Mouse (Mus musculus): ENCODE results near the gene Ildr2. TPM values are rescaled to one million over a fixed set of nuclear protein-coding genes. Genes with fewer than 3 reads are reported as not detected.

Gene Ildr2
- polyA plus RNA-seq, 1 experiment from 2014 or later, result 1.0 TPM

GRCm38 (mm10) chr1:166339110-166339509 lies 85.2 kb downstream of the Ildr2 start:
- Histone ChIP-seq H3K4me2 (ENCODE audit: low read length) (no peak overlapping the region), H3K36me3 (ENCODE audit: control insufficient read depth, insufficient read depth, low read length) (no peaks in the 10 kb centered on the region), H3K9me3 (ENCODE audit: control insufficient read depth, low read length) (no peaks in the 10 kb centered on the region), H3K4me1 (replicated peaks; ENCODE audit: control insufficient read depth, insufficient read depth, low read length) (no peaks in the 10 kb centered on the region), H3K27me3 (replicated peaks; ENCODE audit: control insufficient read depth, insufficient read depth, low read length) (no peaks in the 10 kb centered on the region), H3K9ac (ENCODE audit: low read length) (no peak overlapping the region), H3K4me3 (ENCODE audit: low read depth, low read length) (no peak overlapping the region), H3K27ac (ENCODE audit: low read depth) (no peak overlapping the region)
- ATAC-seq (replicated peaks; ENCODE audit: low FRiP score, low TSS enrichment, low read depth) (no peak), DNase-seq (ENCODE audit: low spot score) (no peak)
- 89% methylated on average over 6 of the region's 6 CpGs for WGBS

GRCm38 (mm10) chr1:166342060-166342459 lies 88.1 kb downstream of the Ildr2 start:
- no peaks in the 10 kb centered on the region for H3K4me1 ChIP-seq (replicated peaks; ENCODE audit: control insufficient read depth, insufficient read depth, low read length)
- ATAC-seq (replicated peaks; ENCODE audit: low FRiP score, low TSS enrichment, low read depth) (no peak), DNase-seq (ENCODE audit: low spot score) (no peak)
- no peaks in the 10 kb centered on the region for H3K9me3 ChIP-seq (ENCODE audit: control insufficient read depth, low read length)
- WGBS, result 51% methylated on average over 2 of the region's 2 CpGs
- no peak overlapping the region for H3K4me3 ChIP-seq (ENCODE audit: low read depth, low read length)
- H3K36me3 ChIP-seq (ENCODE audit: control insufficient read depth, insufficient read depth, low read length), result no peaks in the 10 kb centered on the region
- no peaks in the 10 kb centered on the region for H3K27me3 ChIP-seq (replicated peaks; ENCODE audit: control insufficient read depth, insufficient read depth, low read length)
- H3K9ac ChIP-seq (ENCODE audit: low read length), result no peak overlapping the region
- no peak overlapping the region for H3K4me2 ChIP-seq (ENCODE audit: low read length)
- no peak overlapping the region for H3K27ac ChIP-seq (ENCODE audit: low read depth)

- 73% methylated on average over 1 of the region's 1 CpGs for WGBS
- H3K4me3 ChIP-seq (ENCODE audit: low read depth, low read length), result no peak overlapping the region
- no peaks in the 10 kb centered on the region for H3K9me3 ChIP-seq (ENCODE audit: control insufficient read depth, low read length)
- no peaks in the 10 kb centered on the region for H3K36me3 ChIP-seq (ENCODE audit: control insufficient read depth, insufficient read depth, low read length)
- no peak overlapping the region for H3K27ac ChIP-seq (ENCODE audit: low read depth)
- no peaks in the 10 kb centered on the region for H3K4me1 ChIP-seq (replicated peaks; ENCODE audit: control insufficient read depth, insufficient read depth, low read length)
- ATAC-seq (replicated peaks; ENCODE audit: low FRiP score, low TSS enrichment, low read depth), result no peak
- H3K27me3 ChIP-seq (replicated peaks; ENCODE audit: control insufficient read depth, insufficient read depth, low read length), result no peaks in the 10 kb centered on the region
- H3K4me2 ChIP-seq (ENCODE audit: low read length), result no peak overlapping the region
- no peak for DNase-seq (ENCODE audit: low spot score)
- H3K9ac ChIP-seq (ENCODE audit: low read length), result no peak overlapping the region
These were observed 88.6 kb downstream of the Ildr2 start for GRCm38 (mm10) chr1:166342539-166342938.

GRCm38 (mm10) chr1:166343586-166343985 lies 89.6 kb downstream of the Ildr2 start:
- ATAC-seq (replicated peaks; ENCODE audit: low FRiP score, low TSS enrichment, low read depth) (no peak), DNase-seq (ENCODE audit: low spot score) (no peak)
- Histone ChIP-seq H3K27ac (ENCODE audit: low read depth) (no peak overlapping the region), H3K4me3 (ENCODE audit: low read depth, low read length) (no peak overlapping the region), H3K4me1 (replicated peaks; ENCODE audit: control insufficient read depth, insufficient read depth, low read length) (no peaks in the 10 kb centered on the region), H3K4me2 (ENCODE audit: low read length) (no peak overlapping the region), H3K9ac (ENCODE audit: low read length) (no peak overlapping the region), H3K36me3 (ENCODE audit: control insufficient read depth, insufficient read depth, low read length) (no peaks in the 10 kb centered on the region), H3K9me3 (ENCODE audit: control insufficient read depth, low read length) (no peaks in the 10 kb centered on the region), H3K27me3 (replicated peaks; ENCODE audit: control insufficient read depth, insufficient read depth, low read length) (no peaks in the 10 kb centered on the region)
- WGBS, result 77% methylated on average over 5 of the region's 5 CpGs

DNA sequence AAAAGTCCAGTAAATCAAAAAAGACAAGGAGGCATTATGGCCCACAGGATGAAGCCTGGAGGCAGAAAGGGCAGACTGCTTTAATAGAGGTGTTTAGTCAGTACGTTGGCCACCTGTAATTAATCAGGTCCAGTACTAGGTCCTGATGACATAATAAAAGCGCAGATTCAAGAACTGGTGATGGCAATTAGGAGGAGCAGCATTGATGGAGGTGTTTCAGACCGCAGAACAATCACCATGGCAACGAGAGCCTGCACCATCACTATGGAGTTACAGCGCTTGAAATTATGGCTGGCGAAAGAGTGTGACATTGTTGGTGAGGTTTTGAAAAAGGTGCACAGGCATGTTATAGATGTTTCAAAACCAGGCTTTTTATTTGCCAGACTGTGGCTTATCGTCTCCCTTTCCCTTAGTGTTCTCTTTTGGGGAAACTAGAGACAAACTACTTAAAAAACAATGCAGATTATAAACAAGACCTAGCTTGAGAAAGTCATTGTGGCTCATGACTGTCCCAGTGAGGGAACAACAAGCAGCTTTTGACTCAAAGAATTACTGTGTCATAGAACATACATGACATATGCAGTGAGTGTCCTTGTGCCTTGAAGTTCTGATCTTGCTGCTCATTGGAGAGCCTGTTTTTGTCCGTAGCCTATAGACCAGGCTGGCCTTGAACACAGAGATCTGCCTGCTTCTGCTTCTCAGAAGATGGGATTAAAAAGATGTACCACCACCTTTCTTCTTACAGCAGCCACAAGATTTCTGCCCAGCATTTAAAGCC lies 90.5 kb downstream of the Ildr2 start:
- H3K4me3 ChIP-seq (ENCODE audit: low read depth, low read length), result no peak overlapping the region
- no peaks in the 10 kb centered on the region for H3K27me3 ChIP-seq (replicated peaks; ENCODE audit: control insufficient read depth, insufficient read depth, low read length)
- H3K4me2 ChIP-seq (ENCODE audit: low read length), result no peak overlapping the region
- DNase-seq (ENCODE audit: low spot score) (no peak), ATAC-seq (replicated peaks; ENCODE audit: low FRiP score, low TSS enrichment, low read depth) (no peak)
- no peak overlapping the region for H3K27ac ChIP-seq (ENCODE audit: low read depth)
- H3K9ac ChIP-seq (ENCODE audit: low read length), result no peak overlapping the region
- 75% methylated on average over 8 of the region's 8 CpGs for WGBS
- no peaks in the 10 kb centered on the region for H3K9me3 ChIP-seq (ENCODE audit: control insufficient read depth, low read length)
- no peaks in the 10 kb centered on the region for H3K4me1 ChIP-seq (replicated peaks; ENCODE audit: control insufficient read depth, insufficient read depth, low read length)
- no peaks in the 10 kb centered on the region for H3K36me3 ChIP-seq (ENCODE audit: control insufficient read depth, insufficient read depth, low read length)

DNA sequence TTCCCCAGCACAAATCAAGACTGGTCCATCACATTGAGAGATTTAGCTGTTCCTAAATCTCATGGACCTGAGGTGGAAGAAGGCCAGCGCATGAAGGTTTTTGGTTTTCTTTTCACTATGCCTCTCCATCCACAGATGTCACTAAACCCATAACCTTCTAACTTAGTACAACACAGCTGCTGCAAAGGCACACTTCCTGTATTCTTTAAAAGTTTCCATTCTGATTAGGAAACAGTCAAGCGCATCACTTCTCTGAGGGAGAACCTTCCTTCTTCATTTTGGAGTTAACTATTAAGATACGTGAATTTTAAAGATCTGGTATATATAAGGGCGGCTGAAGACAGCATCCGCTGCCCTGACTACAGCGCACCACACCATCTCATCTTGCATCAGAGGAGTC lies 91.7 kb downstream of the Ildr2 start:
- 92% methylated on average over 6 of the region's 6 CpGs for WGBS
- no peaks in the 10 kb centered on the region for H3K36me3 ChIP-seq (ENCODE audit: control insufficient read depth, insufficient read depth, low read length)

GRCm38 (mm10) chr1:166346906-166347305 lies 93.0 kb downstream of the Ildr2 start:
- H3K4me1 ChIP-seq (replicated peaks; ENCODE audit: control insufficient read depth, insufficient read depth, low read length), result no peaks in the 10 kb centered on the region
- H3K9ac ChIP-seq (ENCODE audit: low read length), result no peak overlapping the region
- DNase-seq (ENCODE audit: low spot score) (no peak), ATAC-seq (replicated peaks; ENCODE audit: low FRiP score, low TSS enrichment, low read depth) (no peak)
- no peaks in the 10 kb centered on the region for H3K9me3 ChIP-seq (ENCODE audit: control insufficient read depth, low read length)
- H3K27me3 ChIP-seq (replicated peaks; ENCODE audit: control insufficient read depth, insufficient read depth, low read length), result no peaks in the 10 kb centered on the region
- no peak overlapping the region for H3K4me3 ChIP-seq (ENCODE audit: low read depth, low read length)
- no peak overlapping the region for H3K4me2 ChIP-seq (ENCODE audit: low read length)
- H3K27ac ChIP-seq (ENCODE audit: low read depth), result no peak overlapping the region
- no peaks in the 10 kb centered on the region for H3K36me3 ChIP-seq (ENCODE audit: control insufficient read depth, insufficient read depth, low read length)
- 74% methylated on average over 3 of the region's 3 CpGs for WGBS

More for the DNA sequence above, 91.7 kb downstream of the Ildr2 start:
- Histone ChIP-seq H3K27me3 (replicated peaks; ENCODE audit: control insufficient read depth, insufficient read depth, low read length) (no peaks in the 10 kb centered on the region), H3K27ac (ENCODE audit: low read depth) (no peak overlapping the region), H3K4me1 (replicated peaks; ENCODE audit: control insufficient read depth, insufficient read depth, low read length) (no peaks in the 10 kb centered on the region), H3K9me3 (ENCODE audit: control insufficient read depth, low read length) (no peaks in the 10 kb centered on the region), H3K4me3 (ENCODE audit: low read depth, low read length) (no peak overlapping the region), H3K9ac (ENCODE audit: low read length) (no peak overlapping the region), H3K4me2 (ENCODE audit: low read length) (no peak overlapping the region)
- ATAC-seq (replicated peaks; ENCODE audit: low FRiP score, low TSS enrichment, low read depth) (no peak), DNase-seq (ENCODE audit: low spot score) (no peak)

DNA sequence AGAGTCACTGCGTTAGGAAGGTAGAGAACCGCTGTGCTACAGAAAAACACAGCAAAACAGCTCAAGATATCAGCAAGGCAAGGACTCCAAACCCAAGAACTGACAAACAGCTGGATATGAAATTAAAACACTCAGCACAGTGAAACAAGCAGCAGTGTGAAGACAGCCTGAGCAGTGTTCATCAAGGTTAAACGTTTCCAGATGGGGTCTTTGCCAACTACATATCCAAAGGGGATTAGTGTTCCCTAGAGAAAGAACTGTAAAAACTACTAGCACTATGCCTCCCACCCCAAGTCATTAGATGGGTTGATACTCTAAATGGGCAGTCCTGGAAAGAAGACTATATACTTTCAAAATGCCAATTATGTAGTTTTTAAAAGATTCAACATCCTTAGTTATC lies 95.4 kb downstream of the Ildr2 start:
- ATAC-seq (replicated peaks; ENCODE audit: low FRiP score, low TSS enrichment, low read depth) (no peak), DNase-seq (ENCODE audit: low spot score) (no peak)
- H3K4me3 ChIP-seq (ENCODE audit: low read depth, low read length), result no peak overlapping the region
- H3K27ac ChIP-seq (ENCODE audit: low read depth), result no peak overlapping the region
- H3K36me3 ChIP-seq (ENCODE audit: control insufficient read depth, insufficient read depth, low read length), result no peaks in the 10 kb centered on the region
- H3K4me1 ChIP-seq (replicated peaks; ENCODE audit: control insufficient read depth, insufficient read depth, low read length), result no peaks in the 10 kb centered on the region
- H3K9ac ChIP-seq (ENCODE audit: low read length), result no peak overlapping the region
- no peaks in the 10 kb centered on the region for H3K27me3 ChIP-seq (replicated peaks; ENCODE audit: control insufficient read depth, insufficient read depth, low read length)
- WGBS, result 76% methylated on average over 3 of the region's 3 CpGs
- no peak overlapping the region for H3K4me2 ChIP-seq (ENCODE audit: low read length)
- no peaks in the 10 kb centered on the region for H3K9me3 ChIP-seq (ENCODE audit: control insufficient read depth, low read length)

GRCm38 (mm10) chr1:166349751-166350150 lies 95.8 kb downstream of the Ildr2 start:
- Histone ChIP-seq H3K4me3 (ENCODE audit: low read depth, low read length) (no peak overlapping the region), H3K9ac (ENCODE audit: low read length) (no peak overlapping the region), H3K4me1 (replicated peaks; ENCODE audit: control insufficient read depth, insufficient read depth, low read length) (no peaks in the 10 kb centered on the region), H3K4me2 (ENCODE audit: low read length) (no peak overlapping the region), H3K27me3 (replicated peaks; ENCODE audit: control insufficient read depth, insufficient read depth, low read length) (no peaks in the 10 kb centered on the region), H3K27ac (ENCODE audit: low read depth) (no peak overlapping the region), H3K9me3 (ENCODE audit: control insufficient read depth, low read length) (no peaks in the 10 kb centered on the region), H3K36me3 (ENCODE audit: control insufficient read depth, insufficient read depth, low read length) (no peaks in the 10 kb centered on the region)
- WGBS, result 81% methylated on average over 11 of the region's 11 CpGs
- DNase-seq (ENCODE audit: low spot score) (no peak), ATAC-seq (replicated peaks; ENCODE audit: low FRiP score, low TSS enrichment, low read depth) (no peak)
